Mouse (Mus musculus) hematopoietic stem cell, adult 5-6 weeks (primary cell): Measurements from ENCODE around the gene Ahcy. TPM values are rescaled to one million over a fixed set of nuclear protein-coding genes. Genes with fewer than 3 reads are reported as not detected.
"Not testable (repeated sequence)": the region's sequence is repeated elsewhere in the genome, so short reads cannot be mapped to it uniquely, and the experiment has no call there.

Source experiments
- ATAC-seq, 2 experiments: fragments of 125-278 bp in 1 of 2; replicated peaks in 1 of 2; 2 replicates each; pipeline ENCODE4 v1.8.0; 2016 to 2017; ENCODE audit warnings: inconsistent platforms in 2 of 2, mild to moderate bottlenecking in 2 of 2, moderate number of reproducible peaks in 2 of 2, low read depth in 1 of 2, moderate TSS enrichment in 1 of 2; ENCODE audit not compliant: low FRiP score in 2 of 2, poor library complexity in 2 of 2, severe bottlenecking in 2 of 2, insufficient read depth in 1 of 2, low TSS enrichment in 1 of 2
- total RNA-seq: library from RNA; stranded (forward); fragments of 172-1452, 232-1000 nt; gene quantifications from 2 replicates; pipeline ENCODE4 v1.2.3, GENCODE M21; 2017

Ahcy gene
- total RNA-seq = 70.5 and 73.7 TPM in 2 replicates

DNA sequence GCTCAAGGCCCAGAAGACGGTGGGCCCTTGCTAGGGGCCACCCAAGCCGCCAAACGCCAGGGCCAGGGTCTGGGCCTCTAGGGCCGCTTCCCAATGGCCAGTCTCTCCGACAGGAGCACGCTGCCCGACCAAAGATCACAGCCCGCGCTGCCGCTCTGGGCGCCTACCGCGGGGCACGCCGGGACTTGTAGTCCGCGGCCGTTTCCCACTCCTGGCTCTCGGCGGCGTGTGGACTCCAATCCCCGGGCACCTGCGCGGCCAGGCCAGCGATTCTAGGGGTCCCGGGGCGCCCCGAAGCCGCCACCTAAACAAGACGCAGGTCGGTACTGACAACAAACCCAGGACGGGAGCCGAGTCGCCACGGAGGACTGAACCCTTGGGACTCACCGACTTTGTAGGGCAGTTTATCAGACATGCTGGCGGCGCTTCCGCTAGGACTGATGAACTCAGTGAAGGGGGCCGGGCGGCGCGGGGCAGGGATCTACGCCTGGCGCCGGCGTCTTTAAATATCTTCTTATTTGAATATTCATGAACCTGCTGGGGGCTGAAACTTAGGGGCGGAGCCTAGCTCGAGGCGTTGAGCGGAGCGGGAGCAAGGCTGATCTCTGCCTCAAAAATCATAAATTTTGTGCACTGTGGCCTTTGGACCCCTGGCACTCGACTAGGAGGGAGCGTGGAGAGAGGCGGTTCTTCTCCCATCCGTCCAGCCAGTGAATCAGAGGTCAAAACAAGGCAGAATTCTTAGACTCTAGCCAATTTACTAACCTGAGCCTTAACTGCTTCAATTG, at the start of gene Ahcy:
TSS of gene Ahcy (minus strand) at position 520 of the 788 bp plus-strand sequence.
- peak; percentile 91 to 93 for ATAC-seq

DNA sequence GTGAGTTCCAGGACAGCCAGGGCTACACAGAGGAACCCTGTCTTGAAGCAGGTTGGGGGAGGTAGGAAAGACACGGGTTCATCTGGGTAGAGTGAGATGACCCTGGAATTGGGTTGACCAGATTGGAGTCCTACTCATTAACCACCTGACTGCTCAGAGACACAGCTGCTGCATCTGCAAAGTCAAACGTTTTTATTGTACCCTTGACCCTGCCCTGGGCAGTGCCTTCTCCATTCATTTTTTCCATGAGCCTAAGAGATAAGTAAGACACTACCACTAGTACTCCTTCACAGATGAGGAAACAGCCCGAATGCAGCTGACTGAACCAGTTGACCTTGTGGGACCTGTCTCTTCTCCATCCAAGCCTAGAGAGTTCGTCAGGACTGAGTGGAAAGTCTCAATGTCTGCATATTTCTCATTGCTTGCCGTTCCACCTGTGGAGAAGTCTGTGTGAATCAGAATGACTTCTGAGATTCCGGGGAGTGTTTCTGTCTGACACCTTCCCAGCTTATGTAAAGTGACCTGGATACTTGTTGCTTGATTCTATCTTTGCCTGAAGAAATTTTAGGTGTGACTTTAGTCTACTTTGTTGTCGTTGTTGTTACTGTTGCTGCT, 41.0 kb upstream of the Ahcy start:
- ATAC-seq = no peak

DNA sequence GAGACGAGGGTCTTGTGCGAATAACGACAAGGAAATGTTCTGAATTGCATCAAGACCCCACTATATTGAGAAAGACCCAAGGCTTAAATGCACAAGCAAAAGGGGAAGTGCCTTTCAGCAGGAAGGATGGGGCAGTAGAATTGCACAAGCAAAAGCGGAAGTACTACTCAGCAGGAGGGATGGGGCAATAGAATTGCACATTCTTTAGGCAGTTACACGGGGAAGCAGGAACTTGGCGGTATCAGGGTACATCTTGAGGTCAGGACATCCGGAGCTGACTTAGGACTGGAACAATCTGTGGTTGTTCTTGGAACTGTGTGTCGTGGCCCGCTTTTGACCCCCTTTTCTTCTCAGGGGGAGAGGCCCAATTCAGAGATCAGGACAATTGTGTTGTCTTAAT, 33.0 kb upstream of the Ahcy start:
- ATAC-seq = not testable (repeated sequence)

DNA sequence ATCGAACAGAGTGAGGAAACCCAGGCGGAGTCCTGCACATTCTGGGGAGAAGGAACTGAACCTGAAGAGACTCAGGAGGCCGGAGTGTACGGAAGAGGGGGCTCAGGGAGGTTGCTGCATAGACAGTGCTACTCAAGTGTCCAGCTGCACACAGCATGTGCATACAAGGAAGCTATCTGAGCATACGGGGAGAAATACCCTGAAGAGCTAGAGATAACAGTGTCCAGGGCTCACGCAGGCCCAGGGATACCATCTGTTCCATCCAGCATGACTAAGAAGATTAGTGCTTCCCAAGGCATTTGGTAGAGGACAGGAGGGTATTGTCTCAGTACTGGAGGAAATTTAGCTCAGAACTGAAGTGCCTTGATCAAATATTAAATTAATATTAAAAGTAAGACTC, 29.3 kb upstream of the Ahcy start:
- no peak for ATAC-seq

DNA sequence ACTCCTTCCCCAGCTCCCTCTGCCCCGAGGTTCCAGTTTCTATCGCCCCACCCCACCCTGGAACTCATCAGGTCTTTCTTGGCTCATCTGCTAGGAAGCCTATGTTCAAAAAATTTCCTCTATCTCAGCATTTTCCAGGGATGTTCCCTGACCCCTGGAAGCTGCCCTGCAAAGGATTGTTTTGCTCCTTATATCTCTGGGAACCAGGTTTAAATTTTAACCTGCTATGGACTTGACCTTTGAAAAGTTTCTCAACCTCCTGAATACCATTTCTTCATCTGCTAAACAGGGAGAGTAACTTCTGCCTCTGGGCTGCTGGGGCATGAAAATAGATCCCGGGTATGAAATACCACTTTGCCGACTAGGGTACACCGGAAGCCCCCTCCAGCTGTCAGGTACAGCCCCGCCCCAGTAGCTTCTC, 27.5 kb upstream of the Ahcy start:
- no peak for ATAC-seq

DNA sequence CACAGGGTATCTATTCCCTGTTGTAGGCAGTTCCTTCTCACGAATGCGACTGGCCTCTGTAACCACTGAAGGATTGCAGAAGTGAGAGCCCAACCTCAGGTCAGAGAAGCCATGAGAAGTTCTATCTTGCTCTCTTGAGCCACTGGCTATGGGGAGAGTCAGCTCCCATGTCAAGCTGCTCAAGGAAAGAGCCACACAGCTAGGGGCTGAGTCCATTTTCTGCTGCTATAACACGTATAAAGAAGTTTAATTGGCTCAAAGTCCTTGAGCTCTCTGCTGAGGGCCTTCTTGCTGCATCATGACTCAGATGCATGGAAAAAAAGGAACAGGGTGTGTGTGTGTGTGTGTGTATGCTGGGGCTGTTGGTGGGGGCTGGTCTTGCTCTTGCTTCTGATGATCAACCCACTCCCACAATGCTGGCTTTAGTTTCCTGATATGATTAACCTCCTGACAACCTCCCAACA, 26.5 kb upstream of the Ahcy start:
- ATAC-seq = peak in 1 of 2 experiments; percentile 55; a peak in 1 of 4 replicates

DNA sequence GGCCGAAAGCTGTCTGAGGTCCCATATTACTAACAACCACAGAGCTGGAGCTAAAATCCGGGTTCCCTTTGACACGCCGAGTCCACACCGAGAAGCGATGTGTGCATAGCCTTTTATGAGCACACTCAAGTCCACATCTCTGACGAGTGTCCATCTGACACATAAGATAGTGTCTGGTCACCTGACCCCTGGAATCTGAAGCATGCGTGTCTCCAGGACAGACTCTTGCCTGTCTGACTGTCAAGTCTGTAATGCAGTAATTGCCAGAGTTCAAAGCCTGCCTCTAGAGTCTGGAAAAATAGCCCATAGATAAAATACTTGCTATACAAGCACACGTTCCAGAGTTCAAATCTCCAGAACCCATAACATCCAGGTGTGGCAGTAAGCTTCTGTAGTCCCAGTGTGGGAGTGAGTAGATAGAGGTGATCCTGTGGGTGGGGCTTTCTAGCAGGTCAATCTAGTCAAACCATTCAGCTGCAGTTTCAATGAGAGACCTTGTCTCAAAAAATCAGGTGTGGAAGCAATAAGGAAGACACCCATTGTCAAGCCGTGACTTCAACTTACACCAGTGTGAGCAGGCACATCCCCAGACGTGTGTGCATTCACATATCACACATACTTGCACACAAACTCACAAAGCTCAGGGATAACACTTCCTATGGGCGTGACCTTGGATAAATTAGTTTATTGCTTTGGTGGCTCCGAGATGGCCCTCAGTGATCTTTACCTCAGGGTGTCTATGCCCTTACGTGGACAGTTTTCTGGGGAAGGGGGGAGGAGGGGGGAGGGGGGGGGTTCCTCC, 25.9 kb upstream of the Ahcy start:
- no peak for ATAC-seq

DNA sequence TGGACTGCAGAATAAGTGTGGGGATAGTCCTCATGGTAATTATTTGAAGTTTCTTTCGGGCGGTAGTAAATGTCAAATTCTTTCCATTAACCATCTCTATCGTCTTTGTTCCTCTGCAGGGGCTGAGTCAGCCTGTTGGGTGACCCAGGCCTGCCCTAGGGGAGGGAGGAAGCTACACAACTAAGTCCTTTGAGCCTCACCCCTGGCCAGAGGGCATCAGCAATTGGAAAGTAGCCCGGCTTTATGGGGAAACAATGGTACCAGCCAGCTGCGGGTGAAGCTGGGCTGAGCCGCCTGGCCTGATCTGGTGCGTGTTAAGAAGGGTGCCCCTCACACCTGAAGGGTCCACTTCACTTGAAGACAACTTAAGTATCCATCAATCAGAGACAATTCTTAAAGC, 25.1 kb upstream of the Ahcy start:
- ATAC-seq = no peak

DNA sequence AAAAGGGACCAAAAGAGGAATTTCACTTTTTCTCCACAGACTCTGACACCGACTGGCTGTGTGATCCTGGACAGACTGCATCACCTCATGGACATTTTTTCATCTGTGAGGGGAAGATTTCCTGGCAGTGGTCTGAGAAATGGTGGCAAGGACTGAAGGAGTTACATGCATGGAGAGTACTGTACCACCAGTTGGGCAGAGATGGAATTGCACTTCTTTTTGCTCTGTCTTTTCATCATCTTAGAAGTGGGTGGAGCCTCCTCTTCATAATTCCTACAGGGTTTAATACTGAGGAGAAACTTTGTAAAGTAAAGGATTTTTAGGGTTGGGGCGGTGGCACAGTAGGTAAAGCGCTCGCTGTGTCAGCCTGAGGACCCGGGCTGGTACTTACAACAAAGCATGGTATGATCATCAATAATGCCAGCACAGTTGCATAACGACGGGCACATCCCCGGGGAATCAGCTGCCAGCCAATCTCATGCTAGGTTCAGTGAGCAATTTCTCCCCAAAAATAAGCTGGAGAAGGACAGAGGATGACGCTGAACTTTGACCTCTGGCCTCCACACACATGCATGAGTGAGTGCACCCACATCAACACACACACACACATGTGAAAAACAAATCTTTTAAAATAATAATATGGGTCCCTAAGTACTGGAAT, 24.6 kb upstream of the Ahcy start:
- peak; percentile 42 to 51; a peak in 1 of 4 replicates for ATAC-seq

DNA sequence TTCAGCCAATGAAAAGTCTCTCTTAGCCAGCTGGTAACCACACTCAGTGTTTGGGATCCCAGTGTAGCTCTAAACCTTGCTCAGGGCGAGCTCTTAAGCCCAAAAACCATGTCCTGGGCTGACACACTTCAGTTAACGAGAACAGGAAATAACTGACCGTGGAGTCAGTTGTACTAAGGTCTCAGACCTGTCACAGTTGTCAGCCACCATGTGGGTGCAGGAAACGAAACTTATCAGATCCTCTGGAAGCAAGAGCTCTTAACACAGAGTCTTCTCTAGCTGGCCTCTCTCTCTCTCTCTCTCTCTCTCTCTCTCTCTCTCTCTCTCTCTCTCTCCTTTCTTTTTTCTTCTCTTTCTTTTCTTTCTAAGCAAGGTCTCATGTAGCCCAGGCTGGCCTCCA, 19.1 kb upstream of the Ahcy start:
- ATAC-seq = no peak

DNA sequence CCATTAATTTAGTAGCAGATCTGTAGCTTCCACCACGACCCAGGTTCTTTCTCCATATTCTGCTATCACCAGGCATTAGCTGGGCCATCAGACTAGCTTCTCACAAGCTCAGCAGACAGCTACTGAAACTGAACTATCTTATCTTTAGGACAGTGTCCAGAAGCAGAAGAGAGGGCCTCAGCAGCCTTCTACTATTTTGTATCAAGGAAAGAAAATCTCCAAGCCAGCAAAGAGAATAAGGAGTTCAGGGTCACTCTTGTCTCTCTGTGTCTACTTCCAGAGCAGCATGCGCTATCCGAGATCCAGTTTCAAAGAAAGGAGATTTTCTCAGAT, 17.4 kb upstream of the Ahcy start:
- no peak for ATAC-seq

DNA sequence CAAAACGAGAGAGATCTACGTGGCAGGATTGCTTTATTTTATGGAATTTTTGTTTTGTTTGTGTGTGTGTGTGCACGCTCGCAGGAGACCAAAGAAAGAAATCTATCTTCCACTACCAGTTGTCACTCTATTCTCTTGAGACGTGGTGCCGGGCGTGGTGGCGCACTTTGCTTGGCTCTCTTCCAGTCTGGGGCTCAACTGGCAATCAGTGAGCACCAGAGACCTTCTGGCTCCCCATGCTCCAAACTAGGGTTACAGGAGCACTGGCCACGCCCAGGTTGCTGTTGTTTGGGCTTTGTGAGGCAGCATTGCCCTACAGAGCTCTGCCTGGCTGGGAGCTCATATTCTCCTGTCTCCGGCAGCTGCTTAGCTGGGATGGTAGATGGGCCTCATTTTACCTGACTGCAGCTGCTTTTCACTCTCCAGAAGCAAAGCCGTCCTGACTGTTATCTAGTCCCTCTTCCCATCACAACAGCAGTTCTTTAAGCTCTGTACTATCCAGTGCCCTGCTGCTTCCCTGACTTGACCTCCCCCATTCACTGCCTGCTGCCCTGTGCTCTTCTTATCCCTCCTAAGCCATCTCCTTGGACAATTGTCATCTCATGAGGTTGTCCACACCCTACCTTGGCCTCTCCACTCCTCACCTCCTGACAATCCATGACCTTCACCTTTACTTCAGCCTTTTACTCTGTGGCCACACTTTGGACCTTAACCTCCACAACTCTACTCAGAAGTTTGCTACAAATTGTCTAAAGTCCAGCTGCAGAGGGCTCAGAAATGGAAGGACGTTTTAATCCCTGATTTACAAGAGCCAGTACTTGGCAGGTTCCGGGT, 16.8 kb upstream of the Ahcy start:
- ATAC-seq = peak; percentile 32 to 58; a peak in 2 of 4 replicates

DNA sequence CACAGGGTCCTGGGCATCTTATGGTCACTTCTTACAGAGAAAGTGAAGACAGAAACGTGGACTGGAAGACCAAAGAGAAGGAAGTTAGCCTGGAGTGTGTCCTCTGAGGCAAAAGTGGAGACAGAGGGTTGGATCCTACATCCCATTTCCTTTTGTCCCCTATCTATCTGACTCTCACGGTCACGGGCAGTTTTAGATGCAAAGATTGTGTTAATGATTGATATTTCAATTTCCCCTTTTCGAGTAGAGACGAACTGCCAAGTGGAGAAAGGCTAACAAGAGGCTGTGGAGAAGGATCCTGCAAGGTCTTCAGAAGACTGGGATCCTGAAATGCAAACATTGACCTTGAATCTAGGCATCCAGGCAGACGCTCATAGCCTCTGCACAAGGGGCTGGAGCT, 14.0 kb upstream of the Ahcy start:
- ATAC-seq = no peak

DNA sequence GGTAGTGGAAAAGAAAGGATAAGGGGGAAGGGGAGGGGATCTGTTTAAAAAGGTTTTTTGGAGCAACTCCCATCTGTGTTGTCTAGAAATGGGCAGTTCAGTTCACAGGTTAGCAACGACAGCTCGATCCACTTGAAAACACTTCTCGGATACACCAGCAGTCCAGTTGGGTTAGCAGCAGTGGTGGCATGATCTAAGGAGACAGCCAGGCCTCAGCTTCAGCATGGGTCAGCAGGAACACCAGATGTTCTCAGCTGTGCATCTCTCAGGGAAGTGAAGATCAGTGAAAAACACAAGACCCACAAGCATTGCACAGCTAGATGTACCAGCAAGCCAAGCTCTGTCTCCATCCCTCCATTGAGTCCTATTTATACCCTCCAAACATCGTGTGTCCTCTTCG, 12.0 kb upstream of the Ahcy start:
- ATAC-seq = no peak

DNA sequence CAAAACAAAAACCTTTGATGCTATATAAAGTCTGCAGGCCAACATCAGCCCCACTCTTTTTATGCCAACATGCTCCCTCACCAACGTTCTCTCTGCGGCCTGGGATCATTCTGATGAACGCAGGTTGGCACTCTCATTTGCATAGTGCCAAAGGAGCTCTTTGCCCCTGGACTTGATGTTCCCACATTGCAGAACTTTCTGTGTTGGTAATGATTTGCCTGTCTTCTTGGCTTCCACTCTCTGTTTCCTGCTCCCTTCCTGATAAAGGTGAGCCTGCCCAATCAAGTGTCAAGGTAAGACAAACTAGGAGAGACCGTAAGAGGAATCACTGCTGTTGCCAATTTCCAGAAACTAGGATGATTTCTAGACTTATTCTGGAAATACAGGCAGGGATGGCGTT, 10.2 kb upstream of the Ahcy start:
- ATAC-seq = no peak

DNA sequence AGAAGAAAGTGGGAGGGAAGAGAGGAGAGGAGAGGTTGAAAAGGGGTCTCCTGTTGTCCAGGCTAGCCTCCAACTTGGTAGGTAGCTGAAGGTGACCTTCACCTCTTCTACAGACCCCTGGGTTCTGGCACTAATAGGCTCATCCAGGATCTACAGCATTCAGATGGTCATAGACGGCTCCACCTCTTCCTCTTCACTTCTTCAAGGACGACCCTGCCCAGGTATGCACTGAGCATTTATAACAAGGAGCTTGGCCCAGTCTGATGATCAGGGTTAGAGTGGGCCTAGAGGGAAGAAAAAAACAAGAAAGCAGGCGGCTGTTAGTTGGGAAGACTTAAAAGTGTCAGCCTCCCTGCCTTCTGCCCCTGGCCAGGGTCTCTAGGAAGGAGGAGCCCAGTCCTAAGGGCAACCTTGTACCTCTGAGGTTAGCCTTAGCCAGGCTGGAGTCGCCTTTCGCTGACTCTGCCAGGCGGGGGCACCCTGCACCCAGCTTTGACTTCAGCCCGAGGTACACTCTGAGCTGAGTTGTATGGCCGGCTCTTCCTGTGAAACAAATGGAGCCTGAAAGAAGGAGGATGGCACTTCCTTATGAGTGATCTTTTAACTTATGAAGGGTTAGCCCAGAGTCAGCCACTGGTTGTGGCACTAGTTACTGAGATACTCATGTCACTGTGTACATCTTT, 8.0 kb upstream of the Ahcy start:
- peak; percentile 86 to 93 for ATAC-seq
